Mouse (Mus musculus) C2C12 (cell line): ENCODE results near the gene Brap.

ENCODE experiments used
- CTCF ChIP-seq: IDR thresholded peaks from one replicate; pipeline ENCODE4 v1.5.1; 2011; ENCODE audit not compliant: control insufficient read depth, insufficient read depth, insufficient read length
- MAX ChIP-seq: IDR thresholded peaks from one replicate; pipeline ENCODE4 v1.6.1; 2011; ENCODE audit warnings: mild to moderate bottlenecking, control low read depth

- TF ChIP-seq CTCF, result no peak
- no peak for TF ChIP-seq MAX
Measured at GRCm38 (mm10) chr5:121682250-121682649, 21.9 kb downstream of the Brap start.
